Mouse (Mus musculus) midbrain, embryonic 14.5 days (tissue): Measurements from ENCODE around the gene Nfix. TPM values are rescaled to one million over a fixed set of nuclear protein-coding genes. Genes with fewer than 3 reads are reported as not detected.
"Not testable (repeated sequence)": the region's sequence is repeated elsewhere in the genome, so short reads cannot be mapped to it uniquely, and the experiment has no call there.

Experiments
- ATAC-seq: fragments of 200-750 bp; cut with Nextera tagmentation; 2 replicates; pipeline ENCODE4 v1.8.0; 2017; ENCODE audit warnings: moderate number of reproducible peaks, moderate library complexity; ENCODE audit not compliant: low FRiP score, low TSS enrichment
- DNase-seq: peaks from one replicate; pipeline ENCODE4 v3.0.0-alpha.2; 2015
- H3K27ac ChIP-seq: fragments of 300-500 bp; sonication (generic); replicated peaks from 2 replicates; pipeline ENCODE4 v1.5.1; 2014; ENCODE audit warnings: mild to moderate bottlenecking, low read depth, low read length, moderate library complexity
- H3K27me3 ChIP-seq: fragments of 300-500 bp; sonication (generic); 2 replicates; pipeline ENCODE4 v1.6.1; 2014; ENCODE audit warnings: low read length, control low read depth, mixed read lengths; ENCODE audit not compliant: control insufficient read depth, insufficient read depth
- H3K36me3 ChIP-seq: fragments of 300-500 bp; sonication (generic); 2 replicates; pipeline ENCODE4 v1.6.1; 2014; ENCODE audit warnings: low read length, control low read depth; ENCODE audit not compliant: control insufficient read depth, insufficient read depth
- H3K4me1 ChIP-seq: fragments of 300-500 bp; sonication (generic); 2 replicates; pipeline ENCODE4 v1.6.1; 2014; ENCODE audit warnings: mild to moderate bottlenecking, antibody characterized with exemption, low read length, control low read depth; ENCODE audit not compliant: control insufficient read depth, insufficient read depth
- H3K4me2 ChIP-seq: fragments of 300-500 bp; sonication (generic); 2 replicates; pipeline ENCODE4 v1.6.1; 2014; ENCODE audit warnings: mild to moderate bottlenecking, low read length, moderate library complexity
- H3K4me3 ChIP-seq: fragments of 300-500 bp; sonication (generic); replicated peaks from 2 replicates; pipeline ENCODE4 v1.5.1; 2014; ENCODE audit warnings: low read depth, low read length
- H3K9ac ChIP-seq: fragments of 300-500 bp; sonication (generic); replicated peaks from 2 replicates; pipeline ENCODE4 v1.6.1; 2014; ENCODE audit warnings: mild to moderate bottlenecking, low read length, moderate library complexity
- H3K9me3 ChIP-seq: fragments of 300-500 bp; sonication (generic); 2 replicates; pipeline ENCODE4 v1.6.1; 2016; ENCODE audit warnings: low read length, control low read depth, mixed read lengths; ENCODE audit not compliant: control insufficient read depth
- WGBS: fragments of 180-500 bp; shearing (Covaris S2); extraction: QIAGEN DNeasy Blood & Tissue Kit; methylation state at CpG from one replicate; pipeline ENCODE4 v1.1.7; 2014; 5-methylcytosine and 5-hydroxymethylcytosine counted together
- polyA plus RNA-seq: library from polyadenylated mRNA; unstranded; fragments of >200 nt; fragmentation: Nextera tagmentation; extraction: Ambion mirVana; gene quantifications from 2 replicates; pipeline ENCODE4 v1.2.1, GENCODE M21; 2014

The Nfix gene
- polyA plus RNA-seq, 1 experiment from 2014 or later, result 45.9 TPM

DNA sequence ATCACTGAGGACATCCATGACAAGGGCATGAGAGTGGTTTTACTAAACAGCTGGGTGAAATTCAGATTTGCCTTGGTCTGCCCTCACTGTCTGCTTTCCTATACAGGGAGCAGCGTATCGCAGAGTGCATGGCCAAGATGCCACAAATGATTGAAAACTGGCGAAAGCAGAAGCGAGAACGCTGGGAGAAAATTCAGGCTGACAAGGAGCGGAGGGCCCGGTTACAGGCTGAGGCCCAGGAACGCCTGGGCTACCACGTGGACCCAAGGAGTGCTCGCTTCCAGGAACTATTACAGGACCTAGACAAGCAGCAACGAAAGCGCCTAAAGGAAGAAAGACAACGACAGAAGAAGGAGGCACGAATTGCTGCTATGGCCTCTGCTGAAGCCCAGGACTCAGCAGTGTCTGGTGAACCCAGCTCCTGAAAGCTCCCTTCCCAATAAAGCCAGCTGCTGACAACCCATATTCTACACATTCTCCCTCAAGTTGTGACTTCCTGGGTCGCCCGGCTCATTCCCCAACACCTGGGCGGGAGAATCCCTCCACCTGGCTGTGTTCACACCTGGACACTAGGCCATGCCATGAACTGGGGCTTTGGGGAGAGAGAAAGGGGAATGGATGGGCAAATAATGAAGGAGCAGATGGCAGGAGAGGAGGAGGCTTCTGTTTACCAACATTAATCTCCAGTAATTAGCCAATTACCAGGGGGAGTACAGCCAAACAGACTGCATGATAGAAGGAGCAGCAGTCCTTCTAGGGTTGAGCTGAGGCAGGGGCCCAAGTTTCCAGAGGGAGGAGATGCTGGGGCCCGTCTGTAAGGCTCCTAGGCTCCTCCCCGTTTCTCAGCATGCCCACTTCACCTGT is 34.1 kb upstream of the Nfix start:
- Histone ChIP-seq H3K27ac (peak overlapping the region; percentile 37), H3K9me3 (no peaks in the 10 kb centered on the region), H3K36me3 (peaks cover 51% of the 10 kb centered on the region), H3K9ac (no peak overlapping the region), H3K27me3 (no peaks in the 10 kb centered on the region), H3K4me3 (no peak overlapping the region), H3K4me1 (peaks cover 8% of the 10 kb centered on the region; the same call in 1 of the 2 replicates), H3K4me2 (no peak overlapping the region)
- DNase-seq, result no peak
- ATAC-seq, result no peak
- 86% methylated on average over 19 of the region's 19 CpGs for WGBS

DNA sequence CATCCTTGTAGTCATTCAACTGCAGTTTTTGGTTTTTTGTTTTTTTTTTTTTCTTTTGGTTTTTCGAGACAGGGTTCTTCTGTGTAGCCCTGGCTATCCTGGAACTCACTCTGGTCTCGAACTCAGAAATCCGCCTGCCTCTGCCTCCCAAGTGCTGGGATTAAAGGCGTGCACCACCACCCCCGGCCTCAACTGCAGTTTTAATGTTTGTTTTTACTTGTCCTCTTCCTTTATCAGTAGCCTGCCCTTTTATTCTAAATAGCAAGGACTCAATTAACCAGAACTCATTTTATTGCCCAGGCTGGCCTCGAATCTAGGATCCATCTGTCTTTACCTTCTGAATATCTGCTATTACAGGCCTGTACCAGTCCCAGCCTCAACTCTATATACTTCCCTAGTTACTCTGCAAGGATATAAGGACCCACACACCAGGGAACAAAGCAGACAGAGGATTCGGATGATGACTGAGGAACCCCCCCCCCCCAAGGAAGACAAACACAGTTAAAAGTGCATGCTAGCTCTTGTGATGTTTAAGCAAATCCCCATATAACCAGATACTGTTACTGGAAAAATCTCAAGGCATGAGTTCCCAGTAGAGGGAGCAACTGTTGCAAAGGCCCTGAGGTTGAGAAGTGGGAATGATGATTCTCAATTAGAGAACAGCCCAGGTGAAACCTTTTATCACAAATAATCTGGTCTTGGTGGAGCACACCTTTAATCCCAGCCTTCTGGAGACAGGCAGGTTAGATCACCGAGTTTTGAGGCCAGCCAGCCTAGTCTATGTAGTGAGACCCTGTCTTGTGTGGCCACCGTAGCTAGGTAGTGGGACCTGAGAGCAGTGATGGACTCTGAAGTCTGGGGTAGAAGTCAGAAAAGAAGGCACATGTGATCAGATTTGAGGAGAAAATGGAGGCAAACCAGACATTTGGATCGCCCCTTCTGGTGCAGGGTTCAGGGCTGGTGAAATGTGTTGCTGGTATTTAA is 32.9 kb upstream of the Nfix start:
- WGBS, result 72% methylated on average over 10 of the region's 10 CpGs

DNA sequence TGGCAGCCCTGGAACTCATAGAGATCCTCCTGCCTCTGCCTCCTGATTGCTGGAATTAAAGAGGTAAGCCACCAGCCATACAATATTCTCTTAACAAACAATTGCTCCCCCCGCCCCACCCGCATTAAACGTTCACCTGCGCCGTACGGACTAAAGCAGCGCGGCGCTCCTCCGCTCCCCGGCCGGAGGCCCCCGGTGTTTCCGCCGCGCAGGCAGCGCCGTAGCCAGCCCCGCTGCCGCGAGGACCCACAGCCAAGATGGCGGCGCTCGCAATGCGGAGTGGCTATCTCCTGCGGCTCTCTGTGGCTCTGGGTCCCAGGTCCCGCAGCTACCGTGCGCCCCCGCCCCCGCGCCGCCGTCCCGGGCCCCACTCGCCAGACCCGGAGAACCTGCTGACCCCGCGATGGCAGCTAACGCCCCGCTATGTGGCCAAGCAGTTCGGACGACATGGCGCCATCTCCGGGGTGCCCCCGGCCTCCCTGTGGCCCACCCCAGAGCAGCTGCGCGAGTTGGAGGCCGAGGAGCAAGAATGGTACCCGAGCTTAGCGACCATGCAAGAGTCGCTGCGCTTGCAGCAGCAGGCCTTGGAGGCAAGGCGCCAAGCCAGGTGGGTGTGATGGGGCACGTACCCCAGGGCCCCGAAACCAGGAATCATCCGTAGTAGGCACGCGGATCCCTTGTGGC is 32.0 kb upstream of the Nfix start:
- Histone ChIP-seq H3K27ac (peak overlapping the region; percentile 94), H3K4me1 (peaks cover 8% of the 10 kb centered on the region; the same call in 1 of the 2 replicates), H3K4me3 (peak overlapping the region; percentile 85), H3K9me3 (no peaks in the 10 kb centered on the region), H3K36me3 (peaks cover 38% of the 10 kb centered on the region), H3K27me3 (no peaks in the 10 kb centered on the region), H3K9ac (peak overlapping the region; percentile 93), H3K4me2 (peak overlapping the region; percentile 67)
- DNase-seq (peak; percentile 92), ATAC-seq (peak; percentile 73)
- 1% methylated on average over 59 of the region's 59 CpGs for WGBS

More for the DNA sequence above, 32.9 kb upstream of the Nfix start:
- Histone ChIP-seq H3K27me3 (no peaks in the 10 kb centered on the region), H3K4me2 (peak overlapping the region; percentile 67), H3K9ac (peak overlapping the region; percentile 93), H3K27ac (peak overlapping the region; percentile 94), H3K4me1 (peaks cover 8% of the 10 kb centered on the region; the same call in 1 of the 2 replicates), H3K9me3 (no peaks in the 10 kb centered on the region), H3K36me3 (peaks cover 47% of the 10 kb centered on the region), H3K4me3 (peak overlapping the region; percentile 85)
- DNase-seq (no peak), ATAC-seq (no peak)

DNA sequence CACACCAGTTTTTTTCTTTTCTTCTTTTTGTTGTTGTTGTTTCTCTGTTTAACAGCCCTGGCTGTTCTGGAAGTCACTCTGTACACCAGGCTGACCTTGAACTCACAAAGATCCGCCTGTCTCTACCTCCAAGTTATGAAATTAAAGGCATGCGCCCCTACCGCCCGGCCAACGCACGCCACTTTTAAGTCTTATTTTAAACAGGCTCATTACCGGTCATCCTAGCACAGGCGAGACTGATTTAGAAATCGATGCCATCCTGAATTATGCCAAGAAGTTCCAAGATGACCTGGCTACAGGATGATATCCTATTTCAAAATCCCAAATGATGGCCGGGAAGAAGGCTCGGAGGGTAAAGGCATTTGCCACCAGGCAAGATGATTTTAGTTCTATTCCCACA is 31.3 kb upstream of the Nfix start, which contains the start of gene Gadd45gip1:
Gene Gadd45gip1 (plus strand): TSS at position 33 of the 400 bp plus-strand sequence.
- Histone ChIP-seq H3K36me3 (peaks cover 32% of the 10 kb centered on the region), H3K9ac (peak within 1 kb of the TSS; percentile 93), H3K9me3 (no peaks in the 10 kb centered on the region), H3K27ac (peak within 1 kb of the TSS; percentile 94), H3K4me2 (peak within 1 kb of the TSS; percentile 67), H3K4me1 (peaks cover 8% of the 10 kb centered on the region; the same call in 1 of the 2 replicates), H3K4me3 (peak within 1 kb of the TSS; percentile 85), H3K27me3 (no peaks in the 10 kb centered on the region)
- ATAC-seq (no peak), DNase-seq (no peak)
- 84% methylated on average over 11 of the region's 11 CpGs for WGBS

DNA sequence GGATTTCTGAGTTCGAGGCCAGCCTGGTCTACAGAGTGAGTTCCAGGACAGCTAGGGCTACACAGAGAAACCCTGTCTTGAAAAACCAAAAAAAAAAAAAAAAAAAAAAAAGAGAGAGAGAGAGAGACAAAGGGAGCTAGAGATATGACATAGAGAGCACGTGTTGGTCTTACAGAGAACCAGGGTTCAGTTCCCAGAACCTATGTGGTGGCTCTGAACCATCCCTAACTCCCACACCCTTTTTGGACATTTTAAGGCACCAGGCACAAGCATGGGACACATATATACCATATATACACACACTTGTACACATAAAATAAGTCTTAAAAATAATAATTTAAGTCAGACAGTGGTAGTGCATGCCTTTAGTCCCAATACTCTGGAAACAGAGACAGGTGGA is 26.4 kb upstream of the Nfix start:
- not testable (repeated sequence) for H3K9me3 ChIP-seq, H3K27ac ChIP-seq, H3K4me2 ChIP-seq, H3K36me3 ChIP-seq, H3K27me3 ChIP-seq, DNase-seq, H3K4me1 ChIP-seq, H3K9ac ChIP-seq, H3K4me3 ChIP-seq, ATAC-seq
- WGBS, result 83% methylated on average over 1 of the region's 2 CpGs

DNA sequence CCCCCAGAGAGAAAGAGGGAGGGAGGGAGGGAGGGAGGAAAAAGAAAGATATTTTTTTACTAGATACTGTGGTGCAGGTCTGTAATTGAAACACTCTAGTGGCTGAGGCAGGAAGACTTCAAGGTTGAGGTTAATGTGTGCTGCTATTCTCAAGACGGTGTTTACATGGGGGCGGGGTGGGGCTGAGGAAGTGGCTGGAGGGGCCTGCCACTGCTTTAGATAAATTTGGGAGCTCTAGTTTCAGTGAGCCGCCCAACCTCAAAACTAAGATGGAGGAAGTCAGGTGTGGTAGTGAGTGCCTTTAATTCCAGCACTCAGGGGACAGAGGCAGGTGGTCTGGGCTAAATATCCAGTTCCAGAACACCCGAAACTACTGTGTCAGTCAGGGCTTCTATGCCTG is 25.5 kb upstream of the Nfix start:
- no peak overlapping the region for H3K4me2 ChIP-seq
- WGBS, result 74% methylated on average over 4 of the region's 4 CpGs
- ATAC-seq, result no peak
- H3K4me3 ChIP-seq, result no peak overlapping the region
- no peak for DNase-seq
- H3K4me1 ChIP-seq, result no peaks in the 10 kb centered on the region
- no peaks in the 10 kb centered on the region for H3K27me3 ChIP-seq
- no peaks in the 10 kb centered on the region for H3K36me3 ChIP-seq
- H3K9ac ChIP-seq, result no peak overlapping the region
- H3K9me3 ChIP-seq, result no peaks in the 10 kb centered on the region
- no peak overlapping the region for H3K27ac ChIP-seq

DNA sequence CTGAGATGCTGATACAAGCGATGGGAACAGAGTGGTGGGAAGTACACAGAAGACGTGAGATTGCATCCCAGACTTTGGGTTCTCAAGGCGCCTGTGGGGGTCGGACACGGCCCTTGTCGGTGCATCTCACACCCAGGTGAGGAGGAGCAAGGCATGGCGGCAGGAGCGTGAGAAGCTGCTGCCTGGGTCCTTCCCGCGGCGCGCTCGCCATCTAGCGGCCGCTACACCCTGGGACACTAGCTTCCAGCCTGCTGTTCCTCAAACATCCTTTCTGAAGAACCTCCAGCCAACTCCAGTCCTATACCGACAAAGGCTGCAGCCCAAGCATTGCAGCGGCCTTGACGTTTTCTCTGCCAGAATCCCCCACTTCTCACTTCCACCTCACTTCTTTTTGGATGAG is 23.5 kb upstream of the Nfix start:
- Histone ChIP-seq H3K36me3 (no peaks in the 10 kb centered on the region), H3K9me3 (no peaks in the 10 kb centered on the region), H3K9ac (no peak overlapping the region; the same call in 1 of the 2 replicates), H3K4me3 (peak overlapping the region; percentile 15; the same call in 1 of the 2 replicates), H3K4me2 (peak overlapping the region; percentile 53), H3K27ac (no peak overlapping the region), H3K4me1 (no peaks in the 10 kb centered on the region), H3K27me3 (no peaks in the 10 kb centered on the region)
- under 1% methylated on average over 18 of the region's 18 CpGs for WGBS
- DNase-seq, result peak; percentile 93
- ATAC-seq, result peak; percentile 78

DNA sequence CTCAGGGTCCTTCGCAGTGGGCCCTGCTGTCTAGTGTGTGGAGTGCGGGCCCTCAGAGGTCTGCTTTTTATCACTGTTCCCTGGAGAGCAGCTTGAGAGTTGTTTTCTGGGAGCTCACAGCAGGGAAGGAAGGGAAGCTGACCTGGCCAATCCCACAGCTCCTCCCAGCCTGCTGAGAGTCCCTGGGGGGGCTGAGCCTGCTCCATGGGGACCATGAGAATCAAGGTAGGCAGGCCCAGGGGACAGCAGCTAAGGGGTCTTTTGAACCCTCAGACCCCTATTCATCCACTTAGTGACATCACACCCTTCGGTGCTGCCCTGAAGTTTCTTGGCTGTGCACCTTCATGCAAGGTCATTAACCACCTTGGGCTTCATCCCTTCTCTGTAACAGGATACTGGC is 22.6 kb upstream of the Nfix start, which contains the start of gene Dand5:
Gene Dand5 (minus strand): TSS at position 101 of the 400 bp plus-strand sequence.
- H3K4me1 ChIP-seq, result no peaks in the 10 kb centered on the region
- no peak within 1 kb of the TSS; the same call in 1 of the 2 replicates for H3K9ac ChIP-seq
- H3K27me3 ChIP-seq, result no peaks in the 10 kb centered on the region
- DNase-seq, result no peak
- H3K4me2 ChIP-seq, result peak within 1 kb of the TSS; percentile 53
- WGBS, result 34% methylated on average over 3 of the region's 3 CpGs
- peak within 1 kb of the TSS; percentile 15; the same call in 1 of the 2 replicates for H3K4me3 ChIP-seq
- no peaks in the 10 kb centered on the region for H3K36me3 ChIP-seq
- H3K9me3 ChIP-seq, result no peaks in the 10 kb centered on the region
- no peak within 1 kb of the TSS for H3K27ac ChIP-seq
- ATAC-seq, result no peak
